ENCODE assay signal across 13 mouse cellular contexts in the genomic region with DNA sequence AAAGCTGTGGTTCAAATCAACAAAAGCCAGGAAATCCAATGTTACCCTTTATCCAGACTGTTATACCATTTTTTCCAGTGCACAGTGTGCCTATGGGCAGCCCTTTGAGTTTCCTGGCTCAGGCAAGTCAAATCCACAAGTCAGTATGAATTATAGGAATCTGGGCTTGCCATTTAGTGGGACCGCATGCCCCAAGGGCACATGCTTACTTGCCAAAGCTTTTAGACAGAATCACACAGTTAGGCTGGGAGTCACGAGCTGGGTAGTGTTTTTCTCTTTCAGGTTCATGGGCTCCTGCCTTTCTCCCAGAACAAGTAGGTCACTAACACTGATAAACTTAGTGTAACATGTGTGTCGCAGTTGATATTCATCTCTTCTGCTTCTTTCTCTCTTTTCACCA.
"Had no signal": no experiment of that assay in that cellular context is flagged by ENCODE, and none has a peak within 500 bp of the region (broad histone marks: within the 10 kb centered on the region; RNA-seq: fewer than 3 reads in every experiment).

No protein-coding gene starts in this region.

- H3K4me1 ChIP-seq: liver, embryonic 13.5 days had no signal

- H3K9me3 ChIP-seq: liver, embryonic 13.5 days; lung, embryonic 15.5 days; megakaryocyte, embryonic 14.5 days; midbrain, embryonic 15.5 days; neural tube, embryonic 13.5 days had no signal

- DNase-seq: liver; liver, embryonic 13.5 days; liver, postnatal 0 days; lung, postnatal 14 days; thymus, postnatal 14 days had no signal

- H3K4me3 ChIP-seq: liver, embryonic 13.5 days; lung, embryonic 15.5 days; megakaryocyte, embryonic 14.5 days; midbrain, embryonic 15.5 days; neural tube, embryonic 13.5 days had no signal

- H3K27ac ChIP-seq: liver, embryonic 13.5 days; lung, embryonic 15.5 days; macrophage; midbrain, embryonic 15.5 days; neural tube, embryonic 13.5 days; stomach, postnatal 0 days had no signal

- H3K27me3 ChIP-seq: liver, embryonic 13.5 days; lung, embryonic 15.5 days; megakaryocyte, embryonic 14.5 days; midbrain, embryonic 15.5 days; neural tube, embryonic 13.5 days had no signal

- H3K4me2 ChIP-seq: liver, embryonic 13.5 days; lung, embryonic 15.5 days; midbrain, embryonic 11.5 days; midbrain, embryonic 15.5 days; neural tube, embryonic 13.5 days had no signal

- H3K9ac ChIP-seq: liver, embryonic 13.5 days; liver, postnatal 0 days; lung, embryonic 15.5 days; midbrain, embryonic 15.5 days; neural tube, embryonic 13.5 days had no signal

- ATAC-seq: intestine, embryonic 16.5 days; liver, postnatal 0 days; midbrain, embryonic 15.5 days had no signal

- H3K36me3 ChIP-seq: liver, embryonic 13.5 days; lung, embryonic 15.5 days; midbrain, embryonic 15.5 days; neural tube, embryonic 13.5 days had no signal
